Mouse (Mus musculus) CD4-positive, CD25-positive, alpha-beta regulatory T cell, adult 2 months (primary cell): ENCODE measurements around the gene Creld2.

ENCODE experiments used
- DNase-seq: peaks from one replicate; pipeline ENCODE4 v3.0.0-alpha.2; 2012; ENCODE audit warnings: low read depth, low spot score

Creld2 gene

DNA sequence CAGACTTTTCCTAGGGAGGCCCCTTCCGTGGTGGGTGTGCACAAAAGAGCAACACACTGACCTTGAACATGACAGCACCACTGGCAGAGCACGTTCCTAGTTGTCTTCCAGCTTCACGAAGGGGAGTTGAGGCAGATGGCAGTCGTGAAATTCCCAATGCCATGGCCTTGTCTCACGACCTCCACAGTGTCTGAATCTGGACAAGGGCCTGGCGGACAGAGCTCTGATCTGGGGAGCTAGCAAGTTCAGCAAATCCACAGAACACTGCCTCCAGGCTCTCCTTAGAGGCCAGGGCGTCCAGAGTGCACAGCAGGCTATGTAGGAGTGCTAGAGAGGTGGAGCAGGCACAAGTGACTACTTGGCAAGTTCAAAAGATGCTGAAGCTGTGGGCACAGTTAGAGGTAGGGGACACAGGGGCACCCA, 47.5 kb downstream of the Creld2 start:
- no peak for DNase-seq

- DNase-seq = no peak
These were observed 48.0 kb downstream of the Creld2 start for GRCm38 (mm10) chr15:88867368-88868023.

GRCm38 (mm10) chr15:88868024-88868742, 48.7 kb downstream of the Creld2 start:
- no peak for DNase-seq

- no peak for DNase-seq
These were observed 51.2 kb downstream of the Creld2 start for GRCm38 (mm10) chr15:88870418-88871185.

DNA sequence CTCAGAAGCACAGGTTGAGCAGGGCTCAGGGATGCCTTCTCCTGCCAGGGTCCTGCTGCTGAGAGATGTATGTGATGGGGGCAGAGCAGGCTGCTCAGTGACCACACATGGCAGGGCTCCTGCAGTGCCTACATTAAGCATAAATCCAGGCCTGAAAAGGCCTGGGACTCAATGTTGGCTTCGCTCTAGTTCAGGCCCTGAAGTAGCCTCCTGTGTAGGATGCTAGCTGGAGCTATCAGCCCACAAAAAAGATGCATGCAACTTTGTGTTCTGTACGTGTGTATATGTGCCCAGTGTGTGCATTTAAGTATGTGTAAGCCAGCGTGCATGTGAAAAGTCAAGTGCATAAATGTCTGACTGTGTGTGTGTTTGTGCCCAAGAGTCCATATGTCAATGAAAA, 54.6 kb downstream of the Creld2 start:
- DNase-seq = no peak

DNA sequence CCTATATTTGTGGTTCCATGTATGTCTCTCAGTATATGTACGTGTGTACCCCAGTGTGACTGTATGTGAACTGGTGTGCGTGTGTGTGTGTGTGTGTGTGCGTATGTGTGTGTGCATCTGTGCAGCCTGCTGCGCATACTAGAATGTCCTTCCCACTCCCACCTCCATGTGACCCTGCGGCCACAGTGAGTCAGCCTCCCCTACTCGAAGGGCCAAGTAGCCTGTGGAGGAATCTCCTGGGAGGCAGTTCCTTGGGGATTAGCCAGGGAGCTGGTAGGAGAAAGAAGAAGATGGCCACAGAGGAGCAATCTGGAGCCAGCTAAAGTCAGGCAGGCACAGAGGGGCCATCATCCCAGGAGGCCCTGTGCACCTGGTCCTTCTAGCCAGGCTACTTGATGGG, 55.0 kb downstream of the Creld2 start:
- DNase-seq = no peak

DNA sequence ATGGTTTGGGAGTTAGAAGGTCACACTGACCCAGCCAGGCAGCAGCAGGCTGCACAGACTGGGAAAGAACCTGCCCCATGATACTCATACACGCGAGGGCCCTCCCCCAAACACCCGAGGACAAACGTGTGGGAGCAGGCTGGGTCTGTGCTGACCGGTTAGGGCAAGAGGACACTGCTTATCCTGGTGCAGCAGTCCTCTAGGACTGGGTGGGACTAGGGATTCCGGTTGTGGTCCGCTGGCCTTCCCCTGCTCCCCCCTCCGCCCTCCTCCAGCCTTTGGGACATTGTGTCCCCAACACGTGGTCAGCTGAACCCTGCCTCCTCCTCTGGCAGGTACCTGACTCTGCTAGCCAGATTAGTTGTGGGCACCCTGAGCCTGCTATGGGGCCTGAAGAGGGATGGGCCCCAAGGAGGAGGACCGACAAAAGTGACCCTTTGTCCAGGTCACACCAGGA, 56.2 kb downstream of the Creld2 start:
- no peak for DNase-seq
